Mouse (Mus musculus): Measurements from ENCODE around the gene Cdk5rap1.
"Not testable (repeated sequence)": the region's sequence is repeated elsewhere in the genome, so short reads cannot be mapped to it uniquely, and the experiment has no call there.

Gene Cdk5rap1

DNA sequence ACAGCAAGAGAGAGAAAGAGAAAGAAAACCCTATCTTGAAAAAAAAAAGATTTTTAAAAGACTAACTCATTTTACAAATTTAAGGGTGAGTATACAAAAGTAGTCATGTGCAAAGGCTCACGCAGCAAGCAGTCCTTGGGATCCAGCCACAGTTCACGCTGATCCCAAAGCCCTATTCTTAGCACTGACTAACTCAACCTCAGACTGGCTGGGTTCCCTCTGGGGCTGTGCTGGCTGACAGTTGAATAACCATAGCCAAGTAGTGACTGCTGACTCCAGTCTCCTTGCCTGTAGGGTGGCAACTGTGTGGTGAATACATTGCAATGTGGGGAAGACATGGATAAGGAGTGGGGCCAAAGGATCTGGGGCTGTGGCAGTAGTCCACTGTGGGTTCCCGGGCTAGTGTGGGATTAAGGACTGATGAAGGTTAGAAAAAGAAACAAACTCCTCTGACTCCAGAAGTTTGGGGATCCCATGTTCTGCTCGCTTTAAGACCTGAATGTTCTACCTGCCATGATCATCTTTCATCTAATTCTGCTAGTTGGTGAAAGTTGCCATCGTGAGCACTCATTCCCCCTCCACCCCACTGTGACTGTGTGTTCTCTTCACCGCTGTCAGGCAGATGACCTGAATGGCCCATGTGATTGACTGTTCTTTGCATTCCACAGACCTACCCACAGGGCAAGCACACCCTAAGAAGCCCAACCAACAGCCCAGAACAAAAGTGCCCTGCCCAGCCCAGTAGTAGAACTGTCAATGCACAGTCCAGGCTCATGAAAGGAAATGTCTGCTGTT, 2.2 kb upstream of the Cdk5rap1 start:
- peak; percentile 32 for DNase-seq (ENCODE audit: low spot score)

DNA sequence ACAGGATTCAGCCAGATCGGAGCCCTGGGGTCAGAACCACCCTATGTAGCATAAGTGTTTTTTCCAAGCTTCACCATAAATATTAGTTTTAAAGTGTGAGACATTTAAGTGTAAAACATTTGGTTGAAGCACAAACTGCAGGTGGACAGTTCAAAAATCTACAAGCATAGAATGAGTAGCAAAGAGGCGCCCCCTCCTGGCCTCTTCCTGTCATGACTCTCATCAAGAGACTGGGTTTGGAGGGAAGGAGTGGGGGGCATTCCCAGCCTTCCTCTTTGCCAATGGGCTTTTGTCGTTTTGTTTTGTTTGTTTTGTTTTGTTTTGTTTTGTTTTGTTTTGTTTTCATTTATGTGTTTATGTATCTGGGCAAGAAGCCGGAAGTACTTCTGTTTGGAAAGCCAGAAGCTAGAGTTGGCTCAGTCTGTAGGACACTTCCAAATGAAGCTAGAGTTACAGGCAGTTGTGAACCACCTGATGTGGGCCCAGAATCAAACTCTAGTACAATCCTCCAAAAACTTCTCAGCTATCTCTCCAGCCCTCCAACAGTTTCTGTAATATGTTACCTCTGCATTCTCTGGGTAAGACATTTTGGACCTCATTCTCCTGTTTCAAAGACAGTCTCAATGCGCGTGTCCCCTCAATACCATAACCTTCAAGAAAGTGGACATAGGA, 1.3 kb upstream of the Cdk5rap1 start:
- DNase-seq (ENCODE audit: low spot score): no peak

DNA sequence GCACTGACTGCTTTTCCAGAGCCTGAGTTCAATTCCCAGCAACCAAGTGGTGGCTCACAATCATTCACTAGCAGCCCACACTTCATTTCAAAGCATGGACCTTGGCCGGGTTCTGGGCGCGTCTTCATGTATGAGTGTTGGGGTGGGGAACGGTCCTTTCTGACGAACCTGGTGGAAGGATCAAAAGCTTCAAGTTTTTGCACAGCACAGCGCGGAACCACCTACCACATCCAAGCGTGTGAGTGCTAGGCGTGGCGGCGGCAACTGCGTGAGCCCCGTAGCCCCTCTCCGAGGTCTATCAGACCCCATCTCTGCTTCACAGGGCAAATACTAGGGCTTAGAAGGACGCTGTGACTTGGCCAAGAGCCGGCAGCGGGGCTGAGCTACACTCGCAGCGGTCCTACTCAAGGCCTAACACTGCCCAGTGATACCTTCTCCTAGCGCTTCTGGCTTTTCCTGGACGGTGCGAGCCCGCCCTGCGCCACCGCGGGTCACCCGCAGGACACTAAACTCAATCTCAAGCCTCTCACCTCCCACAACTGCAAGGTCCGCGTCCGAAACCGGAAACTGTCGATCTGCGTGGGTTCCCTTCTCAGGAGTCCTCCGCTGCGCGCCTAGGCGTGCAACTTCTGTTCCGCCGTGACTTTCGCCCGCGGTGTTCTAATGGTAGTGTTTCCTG, 520 bp downstream of the Cdk5rap1 start:
- DNase-seq (ENCODE audit: low spot score): peak; percentile 77

DNA sequence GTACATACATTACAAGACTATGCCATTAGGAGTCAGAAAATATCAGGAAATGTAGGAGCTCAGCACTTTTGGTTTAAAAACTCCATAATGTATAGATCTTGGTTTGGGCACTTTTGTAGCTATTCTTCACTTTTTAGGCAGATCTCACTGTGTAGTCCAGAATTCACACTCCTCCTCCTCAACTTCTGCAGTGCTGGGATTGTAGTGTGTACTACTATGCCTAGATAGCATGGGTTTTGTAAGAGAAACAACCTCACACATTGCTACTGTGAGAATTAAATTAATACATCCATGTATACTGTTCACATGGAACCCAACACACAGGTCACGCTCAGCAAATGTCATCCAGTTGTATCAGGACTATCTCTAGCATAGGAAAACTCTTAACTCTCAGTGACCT, 5.3 kb downstream of the Cdk5rap1 start:
- DNase-seq (ENCODE audit: low spot score): no peak

DNA sequence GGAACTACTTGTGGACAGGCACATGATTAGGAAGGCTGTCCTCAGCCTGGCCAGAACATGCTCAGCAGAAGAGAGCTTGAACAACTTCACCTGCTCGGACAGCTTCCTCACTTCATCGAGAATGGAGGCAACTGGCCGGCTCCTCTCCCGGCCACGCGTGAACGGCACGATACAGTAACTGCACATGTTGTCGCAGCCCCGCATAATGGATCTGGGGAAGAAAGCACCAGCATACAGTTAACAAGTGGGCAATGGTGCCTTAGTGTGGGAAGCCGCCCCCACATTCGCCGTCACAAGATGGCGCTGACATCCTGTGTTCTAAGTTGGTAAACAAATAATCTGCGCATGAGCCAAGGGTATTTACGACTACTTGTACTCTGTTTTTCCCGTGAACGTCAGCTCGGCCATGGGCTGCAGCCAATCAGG, 18.8 kb downstream of the Cdk5rap1 start:
- not testable (repeated sequence) for DNase-seq (ENCODE audit: low spot score)

DNA sequence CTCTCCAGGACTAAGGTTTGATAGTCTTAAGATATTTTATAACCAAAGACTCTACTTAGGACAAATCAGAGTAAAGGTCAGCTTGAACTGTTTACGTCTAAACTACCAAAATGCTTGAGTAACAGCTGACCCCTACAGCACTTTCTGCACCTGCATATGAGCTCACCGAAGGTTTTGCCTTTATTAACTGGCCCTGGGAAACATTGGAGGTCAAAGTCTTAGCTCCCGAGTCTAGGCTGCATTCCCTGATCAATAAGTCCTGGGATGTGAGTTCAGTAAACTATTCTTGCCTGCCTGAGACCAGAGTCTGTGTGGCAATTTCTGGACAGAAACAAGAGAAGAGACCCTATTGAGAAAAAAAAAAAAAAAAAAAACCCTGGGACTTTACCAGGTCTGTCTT, 24.7 kb downstream of the Cdk5rap1 start:
- DNase-seq (ENCODE audit: low spot score): no peak

DNA sequence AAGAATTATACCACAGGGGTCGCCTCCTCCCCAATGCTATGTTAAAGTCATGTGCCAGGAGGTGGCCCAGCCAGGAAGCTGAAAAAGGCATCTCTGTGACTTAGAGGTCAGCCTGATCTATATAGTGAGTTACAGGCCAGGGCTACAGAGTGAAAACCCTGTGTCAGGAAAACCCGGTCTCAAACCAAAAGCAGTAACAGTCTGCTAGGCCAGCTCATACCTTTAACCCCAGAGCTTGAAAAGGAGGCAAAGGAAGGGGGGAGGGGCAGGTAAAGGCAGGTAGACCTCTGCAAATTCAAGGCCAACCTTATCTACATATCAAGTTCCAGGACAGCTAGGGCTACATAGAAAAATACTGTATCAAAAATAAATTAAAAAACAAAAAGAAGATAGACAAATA, 33.5 kb downstream of the Cdk5rap1 start:
- DNase-seq (ENCODE audit: low spot score): no peak

DNA sequence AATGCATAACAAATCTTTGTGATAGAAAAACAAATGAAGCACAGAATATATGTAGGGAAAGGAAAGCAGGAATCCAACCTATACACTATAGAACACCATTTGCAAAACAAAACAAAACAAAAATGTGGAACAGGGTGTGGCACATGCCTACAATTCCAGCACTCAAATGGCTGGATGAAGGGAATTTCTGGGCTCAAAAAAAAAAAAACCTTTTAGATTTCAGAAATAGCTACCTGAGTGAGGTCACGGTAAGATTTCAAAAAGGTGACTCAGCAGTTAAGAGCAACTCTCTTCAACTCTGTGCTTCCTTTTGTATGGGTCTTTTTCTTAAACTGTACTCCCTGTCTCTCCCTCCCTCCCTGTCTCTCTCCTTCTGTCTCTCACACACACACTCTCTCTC, 34.6 kb downstream of the Cdk5rap1 start:
- DNase-seq (ENCODE audit: low spot score): no peak

DNA sequence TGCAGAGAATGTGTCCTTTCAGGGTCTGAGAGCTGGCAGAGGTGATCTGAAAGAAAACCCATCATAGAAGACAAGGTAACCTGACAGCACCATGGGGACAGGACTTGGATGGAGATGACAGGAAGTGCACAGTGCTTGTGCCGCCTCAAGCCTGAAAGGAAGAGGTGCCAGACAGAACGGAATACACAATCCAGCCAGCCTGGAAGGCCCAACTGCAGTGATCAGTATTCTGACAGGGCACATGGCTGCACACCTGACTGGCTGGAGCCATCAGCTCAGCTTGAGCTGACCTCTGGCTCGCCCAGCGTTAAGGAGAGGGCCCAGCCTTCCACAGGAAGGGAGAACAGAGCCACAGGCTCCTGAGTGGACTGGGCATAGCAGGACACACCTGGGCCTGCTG, 37.2 kb downstream of the Cdk5rap1 start:
- no peak for DNase-seq (ENCODE audit: low spot score)

DNA sequence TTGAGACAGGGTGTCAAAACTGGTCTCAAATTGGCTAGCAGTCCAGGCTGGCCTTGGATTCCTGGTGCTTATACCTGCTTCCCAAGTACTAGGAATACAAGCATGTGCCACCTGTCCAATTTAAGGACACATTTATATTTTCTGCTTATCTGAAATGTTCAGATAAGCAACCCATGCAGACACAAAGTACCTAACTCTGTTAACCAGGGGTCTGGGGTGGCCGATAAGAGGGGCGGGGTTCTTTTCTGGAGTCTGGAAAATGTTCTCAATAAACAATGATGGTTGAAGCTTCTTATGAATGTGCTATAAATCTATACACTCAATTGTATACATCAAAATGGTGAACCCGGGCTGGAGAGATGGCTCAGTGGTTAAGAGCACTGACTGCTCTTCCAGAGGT, 46.0 kb downstream of the Cdk5rap1 start:
- no peak for DNase-seq (ENCODE audit: low spot score)

DNA sequence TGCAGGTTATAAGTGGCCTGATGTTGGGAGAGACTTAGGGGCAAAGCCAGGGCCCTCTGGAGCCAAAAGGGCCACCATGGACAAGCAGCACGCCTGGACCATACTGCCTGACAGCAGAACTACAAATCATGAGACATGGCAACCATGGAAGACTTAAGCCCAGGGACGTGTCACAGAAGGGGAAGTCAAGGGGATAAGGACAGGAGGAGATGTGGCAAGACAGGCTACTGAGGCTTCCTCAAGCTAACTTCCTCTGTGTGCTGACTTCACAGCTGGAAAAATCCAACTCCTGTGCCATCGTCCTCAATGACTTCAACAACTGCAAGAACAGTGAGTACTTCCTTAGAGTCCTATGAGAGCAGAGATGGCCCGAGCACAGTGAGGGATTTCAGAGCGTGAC, 59.0 kb downstream of the Cdk5rap1 start:
- not testable (repeated sequence) for DNase-seq (ENCODE audit: low spot score)

DNA sequence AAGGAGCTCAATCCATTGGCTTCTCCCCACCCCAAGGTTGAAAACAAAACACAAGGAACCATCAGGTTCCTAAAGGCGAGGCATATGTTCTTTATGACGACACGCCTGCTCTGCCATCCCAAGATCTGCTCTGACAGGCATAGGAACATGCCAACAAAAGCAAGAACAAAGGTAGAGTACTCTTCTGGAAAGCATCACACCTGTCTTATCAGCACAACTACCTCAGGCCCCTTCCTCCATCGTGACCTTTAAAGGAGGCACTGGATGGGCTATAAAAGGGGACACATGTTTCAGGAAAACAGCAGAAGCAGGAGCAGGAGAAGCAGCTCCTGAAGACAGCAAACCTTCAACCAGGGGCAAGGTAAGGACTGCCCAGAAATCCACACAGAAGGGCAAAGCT, 65.9 kb downstream of the Cdk5rap1 start, which contains the start of gene Bpifb9b:
Bpifb9b (plus strand) TSS at position 301 of the 400 bp plus-strand sequence.
- not testable (repeated sequence) for DNase-seq (ENCODE audit: low spot score)

DNA sequence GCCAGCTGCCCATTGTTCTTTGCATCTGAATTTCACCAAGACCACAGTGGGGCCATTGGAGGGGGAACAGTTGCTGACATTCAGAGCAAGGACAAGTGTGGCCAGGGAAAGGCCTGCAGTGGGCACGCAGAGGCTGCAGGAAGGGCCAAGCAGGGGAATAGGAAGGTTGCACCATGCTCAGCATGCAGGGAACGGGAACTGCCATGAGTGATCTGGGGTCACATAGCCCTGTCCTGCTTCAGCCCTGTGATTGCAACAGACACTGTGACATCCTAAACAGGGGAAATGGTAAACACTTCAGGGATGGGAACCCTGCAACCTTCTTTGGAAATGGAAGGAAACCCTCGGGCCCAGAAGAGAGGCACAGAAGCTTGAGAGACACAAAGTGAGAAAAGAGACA, 68.2 kb downstream of the Cdk5rap1 start:
- not testable (repeated sequence) for DNase-seq (ENCODE audit: low spot score)

DNA sequence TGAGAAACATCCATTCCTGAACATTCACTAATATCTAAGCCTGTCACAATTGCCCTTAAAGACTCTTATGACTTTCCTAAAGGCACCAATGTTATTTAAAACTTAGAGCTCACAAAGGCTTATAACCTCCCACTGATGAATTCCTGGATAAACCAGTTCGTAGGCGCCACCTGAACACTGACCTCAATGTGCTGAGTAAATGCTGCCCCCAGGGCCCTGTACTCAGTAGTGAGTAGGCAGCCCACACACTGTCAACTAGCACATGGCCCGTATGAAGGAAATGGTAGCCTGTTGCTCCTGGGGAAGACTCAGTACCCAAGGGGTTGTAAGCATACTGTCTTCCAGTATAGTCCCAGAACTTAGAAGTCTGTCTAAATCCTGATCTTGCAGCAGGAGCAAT, 71.0 kb downstream of the Cdk5rap1 start:
- no peak for DNase-seq (ENCODE audit: low spot score)

DNA sequence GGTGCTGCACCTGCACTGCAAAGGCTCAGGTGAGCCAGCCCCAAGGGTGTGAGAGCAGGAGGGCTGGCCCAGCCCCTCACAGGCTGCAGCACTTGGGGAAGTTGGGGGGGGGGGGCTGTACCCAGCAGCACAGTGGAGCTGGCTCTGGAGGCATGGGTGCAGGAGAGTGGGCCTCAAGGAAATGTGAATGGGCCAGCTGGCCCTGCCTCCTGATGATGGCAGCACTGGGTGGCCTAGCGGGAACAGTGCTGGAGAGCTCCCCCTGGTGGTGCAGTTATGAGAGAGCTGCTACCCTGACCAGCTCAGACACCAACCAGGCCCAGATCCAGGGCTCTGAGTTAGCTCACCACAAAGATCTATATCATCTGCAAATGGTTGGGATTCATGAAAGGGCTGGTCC, 72.3 kb downstream of the Cdk5rap1 start:
- peak; percentile 37 for DNase-seq (ENCODE audit: low spot score)

DNA sequence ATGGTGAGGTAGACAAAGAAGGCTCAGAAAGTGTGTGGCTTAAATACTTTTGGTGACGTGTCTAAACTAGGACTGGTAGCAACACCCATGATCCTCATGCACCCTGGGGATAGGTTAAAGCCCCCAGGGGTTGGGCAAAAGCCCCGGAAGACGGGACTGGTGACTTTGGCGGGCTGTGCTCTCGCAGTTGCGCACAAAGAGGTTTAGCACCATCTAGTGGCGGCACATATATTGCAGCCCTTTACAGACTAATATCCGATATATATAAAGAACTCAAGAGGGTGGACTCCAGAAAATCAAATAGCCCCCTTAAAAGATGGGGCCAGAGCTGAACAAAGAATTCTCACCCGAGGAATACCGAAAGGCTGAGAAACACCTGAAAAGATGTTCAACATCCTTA, 78.1 kb downstream of the Cdk5rap1 start:
- DNase-seq (ENCODE audit: low spot score): not testable (repeated sequence)

DNA sequence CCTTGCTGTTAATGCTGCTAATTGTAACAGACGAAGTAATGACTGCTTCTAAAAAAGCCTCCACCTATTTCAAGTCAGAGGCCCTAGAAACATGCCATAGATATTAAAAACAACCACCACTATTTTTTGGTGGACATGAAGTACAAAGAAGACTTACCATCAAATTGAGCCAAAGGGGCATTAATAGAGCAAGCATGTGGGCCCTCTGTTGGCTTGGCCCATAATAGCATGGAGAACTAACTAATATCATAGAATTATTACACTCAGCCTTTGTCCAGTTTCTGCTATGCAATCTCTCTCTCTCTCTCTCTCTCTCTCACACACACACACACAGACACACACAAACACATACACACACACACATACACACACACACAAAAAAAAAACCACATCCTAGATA, 80.0 kb downstream of the Cdk5rap1 start:
- DNase-seq (ENCODE audit: low spot score): no peak

DNA sequence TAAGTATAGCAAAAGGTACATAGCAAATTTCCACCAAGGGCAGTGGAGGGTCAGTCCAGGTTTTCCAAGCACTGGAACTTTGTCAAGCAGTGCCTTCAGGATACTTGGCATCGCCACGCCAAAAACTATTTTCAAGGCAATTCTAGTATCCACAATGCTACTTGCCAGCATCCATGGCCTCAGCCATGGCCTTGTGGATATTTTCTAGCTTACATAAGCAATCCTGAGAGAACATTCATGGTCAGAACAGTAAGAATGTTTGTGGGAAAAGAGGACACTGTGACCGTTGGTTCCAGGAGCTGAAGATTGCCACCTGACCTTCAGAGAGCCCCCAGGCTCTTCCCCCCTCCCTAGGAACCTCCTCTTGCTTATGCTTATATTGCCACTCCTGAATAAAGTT, 80.9 kb downstream of the Cdk5rap1 start:
- peak; percentile 75 for DNase-seq (ENCODE audit: low spot score)
